ENCODE assay signal across 19 mouse cellular contexts in genomic region chr3:30163390-30163789, GRCm38 (mm10).
"Had no signal": no experiment of that assay in that cellular context is flagged by ENCODE, and none has a peak within 500 bp of the region (broad histone marks: within the 10 kb centered on the region; RNA-seq: fewer than 3 reads in every experiment).

No protein-coding gene starts in this region.

- H3K9ac ChIP-seq: liver, postnatal 0 days; lung, embryonic 15.5 days; midbrain, embryonic 13.5 days; midbrain, embryonic 15.5 days; neural tube, embryonic 12.5 days; stomach, embryonic 15.5 days had no signal

- H3K36me3 ChIP-seq: lung, embryonic 15.5 days; midbrain, embryonic 13.5 days; midbrain, embryonic 15.5 days; neural tube, embryonic 12.5 days; stomach, embryonic 15.5 days had no signal

- ATAC-seq: liver, postnatal 0 days; lung, postnatal 0 days; midbrain, embryonic 13.5 days; midbrain, embryonic 15.5 days had no signal

- H3K4me3 ChIP-seq: lung, embryonic 15.5 days; megakaryocyte, embryonic 14.5 days; midbrain, embryonic 13.5 days; midbrain, embryonic 15.5 days; neural tube, embryonic 12.5 days; stomach, embryonic 15.5 days had no signal

- H3K27me3 ChIP-seq: lung, embryonic 15.5 days; megakaryocyte, embryonic 14.5 days; midbrain, embryonic 13.5 days; midbrain, embryonic 15.5 days; neural tube, embryonic 12.5 days; stomach, embryonic 15.5 days had no signal

- H3K27ac ChIP-seq: lung, embryonic 15.5 days; macrophage; midbrain, embryonic 13.5 days; midbrain, embryonic 15.5 days; neural tube, embryonic 12.5 days; stomach, embryonic 15.5 days; stomach, postnatal 0 days had no signal

- DNase-seq: liver, postnatal 0 days; lung, adult 2 months; lung, postnatal 14 days; lung, postnatal 36 days; right cerebral cortex, postnatal 14 days; spleen, adult 18-20 months; thymus, adult 2 months; thymus, postnatal 25 days; thymus, postnatal 4 days had no signal

- H3K9me3 ChIP-seq: lung, embryonic 15.5 days; megakaryocyte, embryonic 14.5 days; midbrain, embryonic 13.5 days; midbrain, embryonic 15.5 days; neural tube, embryonic 12.5 days; stomach, embryonic 15.5 days had no signal

- H3K4me1 ChIP-seq: midbrain, embryonic 13.5 days; midbrain, embryonic 15.5 days; neural tube, embryonic 12.5 days had no signal

- H3K4me2 ChIP-seq: lung, embryonic 15.5 days; midbrain, embryonic 11.5 days; midbrain, embryonic 13.5 days; midbrain, embryonic 15.5 days; neural tube, embryonic 12.5 days; stomach, embryonic 15.5 days had no signal
